Mouse (Mus musculus) lung, postnatal 0 days (tissue): ENCODE measurements around the gene Dync1i2.
A peak's percentile ranks its signal among the peaks of the same experiment; 100 is the strongest.

Experiments
- CTCF ChIP-seq: IDR thresholded peaks from 2 replicates; pipeline ENCODE4 v1.5.1; 2016; ENCODE audit warnings: antibody characterized with exemption, mild to moderate bottlenecking
- EP300 ChIP-seq: IDR thresholded peaks from 2 replicates; pipeline ENCODE4 v1.6.1; 2016; ENCODE audit warnings: antibody characterized with exemption, mild to moderate bottlenecking, control low read depth

GRCm38 (mm10) chr2:71273955-71274679 lies 62.6 kb downstream of the Dync1i2 start:
- peak; percentile 9 for TF ChIP-seq CTCF
- no peak for TF ChIP-seq EP300
